Mouse (Mus musculus) adrenal gland, postnatal 36 days (tissue): ENCODE measurements around the gene Scgb2b19. TPM values are rescaled to one million over a fixed set of nuclear protein-coding genes. Genes with fewer than 3 reads are reported as not detected.
"Not testable (repeated sequence)": the region's sequence is repeated elsewhere in the genome, so short reads cannot be mapped to it uniquely, and the experiment has no call there.

Experiments used
- DNase-seq, 2 experiments: peaks; one replicate each; pipeline ENCODE4 v3.0.0; 2021; ENCODE audit warnings: mixed read lengths in 1 of 2
- long read RNA-seq, 2 experiments: library from polyadenylated mRNA; stranded (forward); transcript quantifications; one replicate each; pipeline ENCODE4 v2.0.0; 2021; ENCODE audit warnings: borderline sequencing depth in 2 of 2
- total RNA-seq, 2 experiments: library from RNA; stranded (reverse); gene quantifications; 2 replicates each; pipeline ENCODE4 v1.2.3; 2021

Scgb2b19 gene
- total RNA-seq, result not detected
- long read RNA-seq, experiment 1, result 0 reads
- long read RNA-seq, experiment 2, result 0 reads

DNA sequence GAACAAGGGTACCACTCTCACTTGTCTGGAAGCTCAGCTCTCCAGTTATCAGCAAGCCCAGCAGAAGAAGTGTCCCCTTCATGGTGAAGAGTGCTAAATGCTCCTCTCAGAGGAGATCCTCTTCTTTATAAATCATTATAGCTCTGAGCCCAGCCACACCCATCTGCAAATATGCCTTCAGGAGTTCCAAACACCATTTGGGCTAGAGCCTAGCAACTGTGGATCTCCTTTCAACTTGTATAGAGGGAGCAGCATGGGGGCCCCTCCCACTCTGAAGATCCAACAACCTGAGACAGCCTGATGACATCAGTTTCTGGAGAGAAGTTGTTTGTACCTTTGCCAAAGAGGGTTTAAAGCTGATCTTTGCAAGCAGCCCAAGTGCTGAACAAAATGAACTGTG lies at the start of gene Scgb2b19:
Scgb2b19 (minus strand) TSS at position 101 of the 400 bp plus-strand sequence.
- not testable (repeated sequence) for DNase-seq

DNA sequence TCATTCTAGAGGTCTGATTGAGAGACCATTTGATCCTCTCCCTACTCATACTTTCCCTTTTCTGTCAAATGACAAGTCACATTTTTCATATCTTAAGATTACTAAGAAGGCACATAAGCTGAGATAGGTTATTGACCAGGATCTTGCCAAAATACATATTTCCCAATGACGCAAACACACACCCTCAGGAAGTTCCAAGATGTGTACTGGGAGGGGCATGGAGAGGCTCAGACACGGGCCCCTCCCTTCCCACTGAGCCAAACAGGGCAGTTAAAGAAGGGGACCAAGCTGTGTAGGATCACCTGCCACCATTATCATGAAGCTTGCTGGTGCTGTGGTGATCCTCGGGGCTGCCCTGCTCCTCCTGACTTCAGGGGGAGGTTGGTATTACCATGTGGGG lies 6.9 kb upstream of the Scgb2b19 start, which contains the start of gene Scgb1b19:
Scgb1b19 (plus strand) TSS at position 301 of the 400 bp plus-strand sequence.
- not testable (repeated sequence) for DNase-seq

Other genes with a start within 250 kb of the Scgb2b19 start
- not detected for gene Scgb2b17, start 223.8 kb downstream of the Scgb2b19 start, total RNA-seq
- not detected for gene Scgb1b17, start 216.9 kb downstream of the Scgb2b19 start, total RNA-seq
- not detected for gene Scgb2b18, start 106.5 kb downstream of the Scgb2b19 start, total RNA-seq
- gene Scgb1b18, start 94.8 kb downstream of the Scgb2b19 start, total RNA-seq, result not detected
- not detected for gene Scgb1b19, start 7.0 kb upstream of the Scgb2b19 start, total RNA-seq
- gene Scgb2b20, start 86.0 kb upstream of the Scgb2b19 start, total RNA-seq, result not detected
- gene Scgb1b20, start 92.9 kb upstream of the Scgb2b19 start, total RNA-seq, result not detected
- not detected for gene Scgb2b21, start 240.1 kb upstream of the Scgb2b19 start, total RNA-seq